Mouse (Mus musculus): ENCODE data around the gene Tlr8. TPM values are rescaled to one million over a fixed set of nuclear protein-coding genes. Genes with fewer than 3 reads are reported as not detected.

Tlr8 gene
- polyA plus RNA-seq, 1 experiment from 2014 or later = not detected

Other genes with a start within 250 kb of the Tlr8 start
- 3,605 and 4,052 TPM in 2 replicates for gene Tmsb4x, start 55.0 kb downstream of the Tlr8 start, polyA plus RNA-seq (2016; fragmentation: Nextera tagmentation; extraction: Ambion mirVana)
- 0.21 and 0.27 TPM in 2 replicates for gene Tlr7, start 66.2 kb upstream of the Tlr8 start, polyA plus RNA-seq (2016; fragmentation: Nextera tagmentation; extraction: Ambion mirVana)
- gene Prps2, start 118.4 kb upstream of the Tlr8 start, polyA plus RNA-seq (2016; fragmentation: Nextera tagmentation; extraction: Ambion mirVana) = 23.0 and 24.3 TPM in 2 replicates